32 mouse cellular contexts compared by ENCODE assay signal in the genomic region with DNA sequence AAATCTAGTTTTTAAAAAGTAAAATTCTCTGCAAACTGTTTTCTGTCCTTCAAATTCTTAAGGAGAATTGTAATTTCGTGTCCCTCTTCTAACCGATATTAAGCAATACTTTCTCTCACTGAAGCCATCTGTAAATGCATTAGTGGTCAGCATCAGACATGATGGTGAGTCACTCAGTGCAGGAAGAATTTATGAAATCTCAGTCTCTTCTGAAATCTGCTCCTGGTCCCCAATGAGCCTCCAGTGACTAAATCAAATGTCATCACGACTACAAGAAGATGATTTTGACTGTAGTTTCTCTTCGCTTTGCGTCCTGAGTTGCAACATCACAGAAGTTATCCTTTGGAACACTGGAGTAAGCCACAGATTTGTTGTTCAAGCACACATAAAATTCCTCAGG.
A peak's percentile ranks its signal among the peaks of the same experiment; 100 is the strongest.
DNase-seq lines count a peak whose midpoint lies in the region; ATAC-seq and TF ChIP-seq lines count a peak whose summit lies in the region.
"Had no signal": no experiment of that assay in that cellular context is flagged by ENCODE, and none has a peak within 500 bp of the region (broad histone marks: within the 10 kb centered on the region; RNA-seq: fewer than 3 reads in every experiment).

No protein-coding gene starts in this region.

- no peaks in the 10 kb centered on the region for H3K9me3 ChIP-seq in hindbrain, embryonic 16.5 days (ENCODE audit: control insufficient read depth, low read length)
- no peaks in the 10 kb centered on the region for H3K9me3 ChIP-seq in lung, postnatal 0 days (ENCODE audit: low read length)
- H3K9me3 ChIP-seq: embryonic facial prominence, embryonic 10.5 days; embryonic facial prominence, embryonic 13.5 days; forebrain, embryonic 10.5 days; forebrain, embryonic 13.5 days; G1E; heart, embryonic 12.5 days; heart, embryonic 15.5 days; hindbrain, embryonic 10.5 days; hindbrain, embryonic 13.5 days had no signal

- no peak overlapping the region for H3ac ChIP-seq in myocyte (ENCODE audit: control insufficient read depth, insufficient read length)

- no peak for TF ChIP-seq POLR2A in myocyte (IDR thresholded peaks at IDR 0.05; ENCODE audit: insufficient read length, low read depth)

- H3K79me2 ChIP-seq in myocyte (ENCODE audit: control insufficient read depth, insufficient read depth): no peaks in the 10 kb centered on the region

- 90% methylated on average over 5 of the region's 5 CpGs for WGBS in hindbrain, embryonic 16.5 days
- 81% methylated on average over 5 of the region's 5 CpGs for WGBS in lung, postnatal 0 days

- H3K9ac ChIP-seq in hindbrain, embryonic 16.5 days (ENCODE audit: low read depth, low read length): no peak overlapping the region
- no peak overlapping the region for H3K9ac ChIP-seq in lung, postnatal 0 days (replicated peaks; ENCODE audit: low read depth)
- H3K9ac ChIP-seq: embryonic facial prominence, embryonic 13.5 days; forebrain, embryonic 13.5 days; heart, embryonic 12.5 days; heart, embryonic 15.5 days; hindbrain, embryonic 13.5 days had no signal

- ATAC-seq in hindbrain, embryonic 16.5 days: no peak
- no peak for ATAC-seq in lung, postnatal 0 days
- ATAC-seq: forebrain, embryonic 13.5 days; forebrain, embryonic 16.5 days; hindbrain, postnatal 0 days; inflammation-experienced regulatory T-cells, adult 6 months; intestine, embryonic 16.5 days had no signal

- DNase-seq in 416B (ENCODE audit: low read depth) (peak; percentile 62), NIH3T3 (ENCODE audit: low read depth) (peak; percentile 2)
- no peak for DNase-seq in B cell, adult 2 months
- no peak for DNase-seq in lung, postnatal 0 days (ENCODE audit: low spot score)
- DNase-seq: adrenal gland, adult 2 months; adrenal gland, postnatal 14 days; cerebellum, adult 11 months; cerebellum, adult 2 months; cerebellum, adult 9-11 months; cerebellum, postnatal 25 days; gastrocnemius, postnatal 10 days; gastrocnemius, postnatal 36 days; heart, adult 18-20 months; heart, postnatal 10 days; heart, postnatal 36 days; kidney, adult 18-20 months had no signal

- TF ChIP-seq CTCF in lung, postnatal 0 days (IDR thresholded peaks at IDR 0.05): no peak

- no peak for TF ChIP-seq EP300 in lung, postnatal 0 days (IDR thresholded peaks at IDR 0.05)

- H3K4me2 ChIP-seq in myocyte (ENCODE audit: low read depth): peak overlapping the region; percentile 50
- H3K4me2 ChIP-seq in hindbrain, embryonic 16.5 days (ENCODE audit: low read length): no peak overlapping the region
- H3K4me2 ChIP-seq in lung, postnatal 0 days (replicated peaks; ENCODE audit: low read depth, low read length): no peak overlapping the region
- H3K4me2 ChIP-seq: embryonic facial prominence, embryonic 13.5 days; forebrain, embryonic 13.5 days; heart, embryonic 12.5 days; heart, embryonic 15.5 days; hindbrain, embryonic 13.5 days had no signal

- H3K27me3 ChIP-seq in myocyte (ENCODE audit: control insufficient read depth, insufficient read depth, insufficient read length): no peaks in the 10 kb centered on the region
- H3K27me3 ChIP-seq in hindbrain, embryonic 16.5 days (replicated peaks; ENCODE audit: control insufficient read depth, insufficient read depth, low read length): no peaks in the 10 kb centered on the region
- H3K27me3 ChIP-seq in lung, postnatal 0 days (replicated peaks; ENCODE audit: insufficient read depth, low read length): no peaks in the 10 kb centered on the region
- H3K27me3 ChIP-seq: embryonic facial prominence, embryonic 13.5 days; forebrain, embryonic 13.5 days; heart, embryonic 12.5 days; heart, embryonic 15.5 days; hindbrain, embryonic 13.5 days had no signal

- no peak overlapping the region for H3K4me3 ChIP-seq in myocyte
- H3K4me3 ChIP-seq in hindbrain, embryonic 16.5 days (ENCODE audit: low read length): no peak overlapping the region
- no peak overlapping the region for H3K4me3 ChIP-seq in lung, postnatal 0 days (ENCODE audit: low read depth, low read length)
- H3K4me3 ChIP-seq: embryonic facial prominence, embryonic 10.5 days; embryonic facial prominence, embryonic 13.5 days; erythroblast, embryonic 14.5 days; forebrain, embryonic 10.5 days; forebrain, embryonic 13.5 days; heart, embryonic 12.5 days; heart, embryonic 15.5 days; hindbrain, embryonic 10.5 days; hindbrain, embryonic 13.5 days had no signal

- H3K36me3 ChIP-seq in myocyte (ENCODE audit: control insufficient read depth, insufficient read depth): no peaks in the 10 kb centered on the region
- no peaks in the 10 kb centered on the region for H3K36me3 ChIP-seq in hindbrain, embryonic 16.5 days (ENCODE audit: control insufficient read depth, insufficient read depth, low read length)
- H3K36me3 ChIP-seq in lung, postnatal 0 days (ENCODE audit: insufficient read depth, low read length): no peaks in the 10 kb centered on the region
- H3K36me3 ChIP-seq: embryonic facial prominence, embryonic 10.5 days; embryonic facial prominence, embryonic 13.5 days; forebrain, embryonic 10.5 days; G1E; heart, embryonic 12.5 days; heart, embryonic 15.5 days; hindbrain, embryonic 10.5 days; hindbrain, embryonic 13.5 days had no signal

- H3K27ac ChIP-seq in hindbrain, embryonic 16.5 days (ENCODE audit: low read depth, low read length): no peak overlapping the region
- H3K27ac ChIP-seq in lung, postnatal 0 days (ENCODE audit: low read length): no peak overlapping the region
- H3K27ac ChIP-seq: embryonic facial prominence, embryonic 10.5 days; embryonic facial prominence, embryonic 13.5 days; forebrain, embryonic 10.5 days; forebrain, embryonic 13.5 days; heart, embryonic 15.5 days; hindbrain, embryonic 10.5 days; hindbrain, embryonic 13.5 days; hindbrain, postnatal 0 days had no signal

- no peaks in the 10 kb centered on the region for H3K4me1 ChIP-seq in hindbrain, embryonic 16.5 days (ENCODE audit: control insufficient read depth, insufficient read depth, low read depth, low read length)
- no peaks in the 10 kb centered on the region for H3K4me1 ChIP-seq in lung, postnatal 0 days (ENCODE audit: insufficient read depth, low read depth, low read length)
- H3K4me1 ChIP-seq: embryonic facial prominence, embryonic 10.5 days; embryonic facial prominence, embryonic 13.5 days; forebrain, embryonic 10.5 days; forebrain, embryonic 13.5 days; heart, embryonic 12.5 days; heart, embryonic 15.5 days; hindbrain, embryonic 10.5 days; hindbrain, embryonic 13.5 days had no signal

TF ChIP-seq in myocyte, 11 proteins besides CTCF, POLR2A, EP300 and RAD21:
- TF ChIP-seq CEBPB (IDR thresholded peaks at IDR 0.05; ENCODE audit: insufficient read depth, poor library complexity, severe bottlenecking) (peak; percentile 78; the same call in 1 of the 2 replicates), SRF (IDR thresholded peaks at IDR 0.05; ENCODE audit: control insufficient read depth, insufficient read length, low read depth) (no peak), USF1 (IDR thresholded peaks at IDR 0.05; ENCODE audit: low read depth) (no peak), E2F4 (IDR thresholded peaks at IDR 0.05; ENCODE audit: insufficient read depth) (no peak), MYOD1 (IDR thresholded peaks at IDR 0.05; ENCODE audit: control insufficient read depth in 1 of 3, insufficient read length in 2 of 3, low read depth in 2 of 3) (no peak), REST (IDR thresholded peaks at IDR 0.05; ENCODE audit: insufficient read depth, insufficient read length) (no peak), MYOG (IDR thresholded peaks at IDR 0.05; ENCODE audit: control insufficient read depth in 1 of 3, insufficient read depth in 1 of 3, insufficient read length in 2 of 3, low read depth in 2 of 3) (no peak), TCF3 (IDR thresholded peaks at IDR 0.05; ENCODE audit: insufficient read length, low read depth) (no peak)

Comparison
In these comparisons a context has a peak if more than half of its experiments do, and no peak if none do; other contexts are left out.
1. DNase-seq: peak in 416B (single experiment) and NIH3T3 (single experiment); none in B cell, adult 2 months (0 of 2) and lung, postnatal 0 days (single experiment).